Mouse (Mus musculus): Measurements from ENCODE around the gene Pla2g16.

Gene Pla2g16

DNA sequence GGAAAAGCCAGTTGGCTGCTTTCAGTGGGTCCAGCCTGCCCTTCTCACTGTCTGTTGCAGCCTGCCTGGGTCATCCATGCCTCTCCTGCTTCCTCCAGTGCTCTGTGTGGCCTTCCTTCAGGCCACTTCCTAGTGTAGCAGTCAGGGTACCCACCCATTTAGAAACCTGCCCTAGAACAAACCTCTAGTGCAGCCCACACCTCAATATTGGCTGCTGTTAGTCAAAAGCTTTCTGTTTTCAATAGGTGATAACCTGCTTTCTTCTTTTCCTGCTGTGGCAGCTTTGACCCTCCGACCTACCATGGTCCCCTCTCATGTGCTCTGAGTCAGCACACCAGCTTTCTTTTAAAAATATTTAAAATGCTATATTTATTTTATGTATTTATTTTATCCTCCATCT, 7.2 kb downstream of the Pla2g16 start:
- no peak for DNase-seq (ENCODE audit: low spot score in 2 of 2)

- no peak for DNase-seq (ENCODE audit: low spot score in 2 of 2)
Observed at GRCm38 (mm10) chr19:7566826-7567225, 9.6 kb downstream of the Pla2g16 start.

- no peak for DNase-seq (ENCODE audit: low spot score in 2 of 2)
Observed at GRCm38 (mm10) chr19:7568364-7568763, 11.1 kb downstream of the Pla2g16 start.

- no peak for DNase-seq (ENCODE audit: low spot score in 2 of 2)
Observed at GRCm38 (mm10) chr19:7569650-7570049, 12.4 kb downstream of the Pla2g16 start.

- DNase-seq (ENCODE audit: low spot score in 2 of 2), result no peak
Observed at GRCm38 (mm10) chr19:7576180-7576579, 18.9 kb downstream of the Pla2g16 start.

GRCm38 (mm10) chr19:7577710-7578109, 20.5 kb downstream of the Pla2g16 start:
- no peak for DNase-seq (ENCODE audit: low spot score in 2 of 2)

DNA sequence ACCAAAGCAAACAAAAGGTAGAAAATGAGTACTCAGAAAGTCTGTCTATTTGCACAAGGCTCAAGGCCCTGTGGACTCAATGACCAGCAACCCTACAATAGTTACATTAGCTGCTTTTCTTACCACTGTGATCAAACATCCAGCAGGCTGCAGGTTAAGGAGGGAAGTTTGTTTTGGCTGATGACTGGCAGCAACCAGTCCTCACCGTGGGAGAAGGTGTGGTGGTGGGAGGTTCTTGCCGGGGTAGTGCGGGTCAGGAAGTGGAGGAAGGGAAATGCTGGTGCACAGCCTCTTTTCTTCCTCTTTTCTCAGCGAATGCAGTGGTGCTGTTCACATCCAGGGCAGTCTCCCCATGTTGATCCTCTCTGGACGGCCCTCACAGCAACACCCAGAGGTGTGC, 23.8 kb downstream of the Pla2g16 start:
- no peak for DNase-seq (ENCODE audit: low spot score in 2 of 2)

- DNase-seq (ENCODE audit: low spot score in 2 of 2), result no peak
Observed at GRCm38 (mm10) chr19:7583101-7583500, 25.8 kb downstream of the Pla2g16 start.

- no peak for DNase-seq (ENCODE audit: low spot score in 2 of 2)
Observed at GRCm38 (mm10) chr19:7583599-7583998, 26.3 kb downstream of the Pla2g16 start.

DNA sequence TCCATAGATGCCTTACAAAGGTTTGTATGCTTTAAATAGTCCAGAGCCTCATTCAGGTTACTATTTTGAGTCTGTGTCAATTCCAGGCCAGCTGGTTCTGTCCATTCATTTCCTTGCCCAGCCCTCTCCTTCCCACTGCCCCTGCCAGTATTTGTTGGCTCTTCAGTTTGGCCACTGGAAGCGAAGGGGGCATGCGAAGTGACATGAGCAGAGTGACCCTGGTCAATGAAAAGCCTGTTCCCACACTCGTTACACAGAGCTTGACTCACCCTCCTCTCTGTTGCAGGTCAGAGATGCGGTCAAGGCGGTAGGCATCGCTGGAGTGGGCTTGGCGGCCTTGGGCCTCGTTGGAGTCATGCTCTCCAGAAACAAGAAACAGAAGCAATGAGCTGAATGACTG, 28.0 kb downstream of the Pla2g16 start:
- no peak for DNase-seq (ENCODE audit: low spot score in 2 of 2)

- DNase-seq (ENCODE audit: low spot score in 2 of 2), result no peak
Observed at GRCm38 (mm10) chr19:7585764-7586163, 28.5 kb downstream of the Pla2g16 start.

GRCm38 (mm10) chr19:7590795-7591194, 33.5 kb downstream of the Pla2g16 start:
- no peak for DNase-seq (ENCODE audit: low spot score in 2 of 2)

DNA sequence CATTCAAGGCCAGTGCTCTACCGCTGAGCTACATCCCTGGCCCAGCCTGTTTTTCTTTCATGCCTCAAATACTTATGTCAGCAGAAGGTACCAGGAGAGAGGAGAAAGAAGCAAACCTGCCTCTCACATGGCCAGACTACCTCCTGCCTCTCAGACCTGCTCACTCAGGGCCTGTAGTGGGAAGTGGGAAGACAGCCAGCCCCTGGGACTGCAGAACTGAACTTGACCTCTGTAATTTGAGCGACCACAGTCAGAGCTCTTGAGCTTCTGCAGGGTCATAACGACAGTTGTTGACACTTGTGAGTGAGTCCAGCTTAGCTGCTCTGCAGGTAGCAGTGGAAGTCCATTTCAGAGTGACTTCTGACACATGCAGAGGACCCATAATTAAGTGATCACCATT, 34.8 kb downstream of the Pla2g16 start:
- no peak for DNase-seq (ENCODE audit: low spot score in 2 of 2)

GRCm38 (mm10) chr19:7595534-7595933, 38.3 kb downstream of the Pla2g16 start:
- no peak for DNase-seq (ENCODE audit: low spot score in 2 of 2)

- no peak for DNase-seq (ENCODE audit: low spot score in 2 of 2)
Observed at GRCm38 (mm10) chr19:7598481-7598880, 41.2 kb downstream of the Pla2g16 start.

- DNase-seq (ENCODE audit: low spot score in 2 of 2), result no peak
Observed at GRCm38 (mm10) chr19:7601551-7601950, 44.3 kb downstream of the Pla2g16 start.

- no peak for DNase-seq (ENCODE audit: low spot score in 2 of 2)
Observed at GRCm38 (mm10) chr19:7604107-7604506, 46.8 kb downstream of the Pla2g16 start.

DNA sequence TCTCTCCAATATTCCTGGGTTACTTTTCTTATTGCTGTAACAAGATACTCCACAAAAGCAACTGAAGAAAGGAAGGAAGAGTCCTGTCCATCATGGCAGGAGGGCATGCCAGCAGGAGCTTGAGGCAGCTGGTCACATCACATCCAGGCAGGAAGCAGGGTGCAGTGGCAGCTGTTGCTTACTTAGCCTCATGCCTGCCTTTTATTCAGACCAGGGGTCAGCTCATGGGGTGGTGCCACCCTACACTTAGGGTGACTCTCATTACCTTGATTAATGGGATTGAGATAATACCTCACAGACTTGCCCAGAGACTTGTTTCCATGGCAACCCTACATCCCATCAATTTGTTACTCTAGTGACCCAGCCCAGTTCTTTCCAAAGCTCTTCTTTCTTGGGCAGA, 47.8 kb downstream of the Pla2g16 start:
- DNase-seq (ENCODE audit: low spot score in 2 of 2), result no peak

DNA sequence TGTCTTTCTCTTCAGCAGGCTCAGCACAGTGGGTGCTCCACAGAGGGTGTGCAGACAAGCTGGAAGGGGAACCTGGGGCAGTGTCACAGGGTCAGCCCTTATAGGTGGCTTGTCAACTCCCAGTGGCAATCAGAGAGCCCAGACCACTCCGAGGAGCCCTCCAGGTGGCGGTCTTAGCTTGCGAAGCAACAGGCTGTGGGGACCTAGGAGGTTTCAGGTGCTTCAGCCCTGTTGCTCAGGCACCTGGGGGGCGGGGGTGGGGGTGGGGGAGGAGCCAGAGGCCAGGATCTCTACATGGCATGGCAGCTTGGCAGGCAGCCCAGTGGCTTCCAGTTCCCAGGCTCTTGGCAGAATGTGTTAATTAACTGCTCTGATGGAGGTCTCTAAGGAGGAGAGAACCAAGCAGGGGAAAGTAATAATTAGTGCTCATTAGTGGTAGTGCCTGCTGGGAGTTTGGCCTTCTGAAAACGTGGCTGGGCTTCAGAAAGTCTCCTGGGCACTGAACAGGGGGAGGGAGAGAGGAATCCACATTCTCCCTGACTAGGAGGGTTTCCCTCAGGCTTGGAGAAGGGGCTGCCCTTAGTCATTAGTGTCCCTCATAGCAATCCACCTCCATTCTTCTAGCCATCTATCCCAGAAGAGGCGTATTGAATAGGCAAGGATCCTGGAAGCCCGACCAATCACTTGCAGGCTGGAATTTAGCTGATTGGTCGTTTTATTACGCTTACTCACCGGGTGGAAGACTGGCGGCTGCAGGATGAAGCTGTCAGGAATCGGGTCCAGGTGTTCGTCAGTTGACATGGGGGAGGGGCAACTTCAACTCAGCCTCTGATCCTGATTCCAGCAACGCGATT, 48.9 kb downstream of the Pla2g16 start:
- no peak for DNase-seq (ENCODE audit: low spot score in 2 of 2)

GRCm38 (mm10) chr19:7606801-7607689, 49.8 kb downstream of the Pla2g16 start, which contains the start of gene Lgals12:
Gene Lgals12 (minus strand): TSS chr19:7607193.
- no peak for DNase-seq (ENCODE audit: low spot score in 2 of 2)

DNA sequence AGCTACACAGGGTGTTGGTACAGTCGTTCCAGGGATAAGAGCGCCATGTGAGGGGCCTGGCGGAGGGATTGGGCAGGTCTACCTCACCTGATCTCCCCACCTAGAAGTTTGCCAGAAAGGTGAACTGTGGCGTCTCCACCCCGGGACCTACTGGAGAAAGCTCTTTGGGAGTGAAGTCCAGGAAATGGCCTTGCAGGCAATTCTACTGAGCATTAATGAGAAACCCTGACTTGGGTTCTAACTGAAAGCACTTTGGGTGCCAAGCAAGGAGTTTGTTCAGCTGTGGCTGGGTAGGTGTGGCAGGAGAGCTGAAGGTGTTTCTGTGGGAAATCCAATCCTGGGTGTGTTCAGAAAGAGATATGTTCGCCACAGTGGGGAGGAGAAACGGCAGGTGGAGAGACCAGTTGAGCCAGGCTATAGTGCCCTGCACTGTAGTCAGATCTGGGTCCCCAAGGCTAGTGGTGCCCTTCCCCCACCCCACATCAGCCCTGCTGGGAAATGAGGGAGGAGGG, 50.5 kb downstream of the Pla2g16 start:
- DNase-seq (ENCODE audit: low spot score in 2 of 2), result no peak

DNA sequence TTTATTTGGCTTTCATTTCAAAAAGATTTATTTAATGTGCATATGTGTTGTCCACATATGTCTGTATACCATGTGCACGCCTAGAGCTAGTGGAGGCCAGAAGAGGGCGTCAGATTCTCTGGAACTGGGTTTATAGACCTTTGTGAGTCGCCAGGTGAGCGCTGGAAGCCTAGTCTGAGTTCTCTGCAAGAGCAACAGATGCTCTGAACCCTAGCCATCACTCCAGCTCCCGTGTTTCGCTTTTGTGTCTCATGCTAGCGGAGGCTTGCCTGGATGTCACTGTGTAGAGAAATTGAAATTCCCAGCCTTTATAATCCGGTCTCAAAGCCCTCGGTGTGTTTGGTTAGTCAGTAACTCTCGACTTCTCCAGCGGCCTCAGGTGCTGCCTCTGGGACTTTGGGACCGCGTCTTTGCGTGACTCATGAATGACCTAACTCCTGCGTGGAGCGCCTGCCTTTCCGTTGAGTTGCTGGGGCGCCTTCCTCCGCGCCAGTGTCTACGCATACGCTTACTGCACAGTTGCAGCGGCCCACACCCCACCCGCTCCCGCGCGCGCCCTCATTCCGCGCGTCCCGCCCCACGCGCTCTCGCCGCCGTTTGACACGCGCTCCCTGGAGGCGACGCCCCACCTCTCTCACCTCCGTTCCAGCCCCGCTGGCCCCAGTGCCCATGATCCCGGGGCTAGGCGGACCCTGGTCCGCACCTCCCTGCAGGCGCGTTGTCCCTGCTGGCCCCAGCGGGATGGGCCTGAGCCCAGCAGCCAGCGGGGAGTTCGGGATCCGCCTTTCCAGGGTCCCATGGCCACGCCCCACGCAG, 54.9 kb downstream of the Pla2g16 start, which contains the start of gene Hrasls5:
TSS of gene Hrasls5 (plus strand) at position 600 of the 816 bp plus-strand sequence.
- DNase-seq (ENCODE audit: low spot score in 2 of 2), result no peak
